Mouse (Mus musculus): ENCODE results near the gene Cyp27a1. TPM values are rescaled to one million over a fixed set of nuclear protein-coding genes. Genes with fewer than 3 reads are reported as not detected.

Gene Cyp27a1
- polyA plus RNA-seq, 1 experiment from 2014 or later = 30.0 TPM

- Histone ChIP-seq H3K4me3 (ENCODE audit: low read depth, low read length) (no peak overlapping the region), H3K9ac (replicated peaks) (no peak overlapping the region), H3K27ac (ENCODE audit: low read depth) (no peak overlapping the region), H3K27me3 (ENCODE audit: insufficient read depth, low read length) (peaks cover 78% of the 10 kb centered on the region), H3K36me3 (replicated peaks; ENCODE audit: insufficient read depth, low read length) (no peaks in the 10 kb centered on the region), H3K4me2 (ENCODE audit: low read depth, low read length) (peak overlapping the region; percentile 61; the same call in 1 of the 2 replicates), H3K4me1 (ENCODE audit: insufficient read depth) (peaks cover 5% of the 10 kb centered on the region; the same call in 1 of the 2 replicates), H3K9me3 (ENCODE audit: low read length) (no peaks in the 10 kb centered on the region)
- no peak for ATAC-seq
- WGBS (ENCODE audit: insufficient replicate concordance) = 3% methylated on average over 33 of the region's 35 CpGs
- TF ChIP-seq CTCF (IDR thresholded peaks at IDR 0.05; ENCODE audit: low read depth) = no peak
- no peak for TF ChIP-seq EP300 (IDR thresholded peaks at IDR 0.05; ENCODE audit: low read depth)
- no peak for DNase-seq
Measured at GRCm38 (mm10) chr1:74770727-74771466, 57.5 kb downstream of the Cyp27a1 start.

- Histone ChIP-seq H3K4me2 (ENCODE audit: low read depth, low read length) (peak overlapping the region; percentile 61), H3K9me3 (ENCODE audit: low read length) (no peaks in the 10 kb centered on the region), H3K9ac (replicated peaks) (no peak overlapping the region), H3K27me3 (ENCODE audit: insufficient read depth, low read length) (peaks cover 78% of the 10 kb centered on the region), H3K4me1 (ENCODE audit: insufficient read depth) (peaks cover 5% of the 10 kb centered on the region; the same call in 1 of the 2 replicates), H3K27ac (ENCODE audit: low read depth) (no peak overlapping the region), H3K36me3 (replicated peaks; ENCODE audit: insufficient read depth, low read length) (no peaks in the 10 kb centered on the region), H3K4me3 (ENCODE audit: low read depth, low read length) (peak overlapping the region; percentile 24)
- DNase-seq = no peak
- no peak for ATAC-seq
- 1% methylated on average over 25 of the region's 26 CpGs for WGBS (ENCODE audit: insufficient replicate concordance)
- TF ChIP-seq EP300 (IDR thresholded peaks at IDR 0.05; ENCODE audit: low read depth) (no peak), CTCF (IDR thresholded peaks at IDR 0.05; ENCODE audit: low read depth) (no peak)
Measured at GRCm38 (mm10) chr1:74771467-74771844, 58.1 kb downstream of the Cyp27a1 start.

GRCm38 (mm10) chr1:74771845-74771930 lies 58.3 kb downstream of the Cyp27a1 start, which contains the start of gene Wnt6:
Wnt6 (plus strand) TSS chr1:74771892.
- H3K4me3 ChIP-seq (ENCODE audit: low read depth, low read length) = peak within 1 kb of the TSS; percentile 24
- H3K36me3 ChIP-seq (replicated peaks; ENCODE audit: insufficient read depth, low read length) = no peaks in the 10 kb centered on the region
- peaks cover 80% of the 10 kb centered on the region for H3K27me3 ChIP-seq (ENCODE audit: insufficient read depth, low read length)
- H3K9ac ChIP-seq (replicated peaks) = no peak within 1 kb of the TSS
- H3K4me1 ChIP-seq (ENCODE audit: insufficient read depth) = peaks cover 5% of the 10 kb centered on the region; the same call in 1 of the 2 replicates
- 3% methylated on average over 4 of the region's 8 CpGs for WGBS (ENCODE audit: insufficient replicate concordance)
- no peak for TF ChIP-seq CTCF (IDR thresholded peaks at IDR 0.05; ENCODE audit: low read depth)
- no peak for TF ChIP-seq EP300 (IDR thresholded peaks at IDR 0.05; ENCODE audit: low read depth)
- DNase-seq = no peak
- no peak for ATAC-seq
- no peaks in the 10 kb centered on the region for H3K9me3 ChIP-seq (ENCODE audit: low read length)
- H3K4me2 ChIP-seq (ENCODE audit: low read depth, low read length) = peak within 1 kb of the TSS; percentile 61
- no peak within 1 kb of the TSS for H3K27ac ChIP-seq (ENCODE audit: low read depth)

DNA sequence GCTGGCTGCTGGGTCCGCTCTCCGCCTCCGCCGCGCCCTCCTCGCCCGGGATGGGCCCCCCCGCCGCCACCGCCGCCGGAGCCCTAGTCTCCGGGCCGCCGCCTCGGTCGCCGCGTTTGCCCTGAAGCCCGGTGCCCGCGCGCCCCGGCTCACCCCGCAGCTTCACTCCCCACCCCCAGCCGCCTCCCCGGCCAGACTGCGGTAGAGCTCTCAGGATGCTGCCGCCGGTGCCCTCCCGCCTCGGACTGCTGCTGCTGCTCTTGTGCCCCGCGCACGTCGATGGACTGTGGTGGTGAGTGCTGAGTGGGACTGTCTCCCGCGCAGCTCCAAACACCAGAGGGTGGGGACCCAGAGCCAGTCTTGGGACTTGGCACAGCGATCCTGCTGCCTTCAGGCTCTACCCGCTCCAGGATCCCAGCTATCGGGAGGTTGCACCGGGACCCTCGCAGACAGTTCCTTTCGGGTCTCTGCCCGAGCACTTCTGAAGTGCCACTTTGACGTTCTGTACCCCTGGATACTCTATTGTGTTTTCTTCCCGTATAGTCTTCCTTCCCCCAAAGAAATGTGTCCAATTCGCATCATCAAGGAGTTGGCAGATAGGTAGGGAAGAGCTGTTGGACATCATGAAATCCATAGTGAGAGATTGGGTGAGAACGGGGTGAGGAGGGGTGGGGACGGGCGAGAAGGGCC lies 58.7 kb downstream of the Cyp27a1 start:
- H3K9me3 ChIP-seq (ENCODE audit: low read length) = no peaks in the 10 kb centered on the region
- H3K9ac ChIP-seq (replicated peaks) = no peak overlapping the region
- H3K4me1 ChIP-seq (ENCODE audit: insufficient read depth) = peaks cover 5% of the 10 kb centered on the region; the same call in 1 of the 2 replicates
- H3K36me3 ChIP-seq (replicated peaks; ENCODE audit: insufficient read depth, low read length) = no peaks in the 10 kb centered on the region
- H3K27me3 ChIP-seq (ENCODE audit: insufficient read depth, low read length) = peaks cover 80% of the 10 kb centered on the region
- H3K4me2 ChIP-seq (ENCODE audit: low read depth, low read length) = peak overlapping the region; percentile 61
- H3K4me3 ChIP-seq (ENCODE audit: low read depth, low read length) = peak overlapping the region; percentile 24
- no peak overlapping the region for H3K27ac ChIP-seq (ENCODE audit: low read depth)
- no peak for DNase-seq
- ATAC-seq = no peak
- WGBS (ENCODE audit: insufficient replicate concordance) = 4% methylated on average over 43 of the region's 51 CpGs
- TF ChIP-seq EP300 (IDR thresholded peaks at IDR 0.05; ENCODE audit: low read depth) (no peak), CTCF (IDR thresholded peaks at IDR 0.05; ENCODE audit: low read depth) (no peak)

- peaks cover 5% of the 10 kb centered on the region; the same call in 1 of the 2 replicates for H3K4me1 ChIP-seq (ENCODE audit: insufficient read depth)
- peak; percentile 77 for DNase-seq
- TF ChIP-seq EP300 (IDR thresholded peaks at IDR 0.05; ENCODE audit: low read depth) (no peak), CTCF (IDR thresholded peaks at IDR 0.05; ENCODE audit: low read depth) (no peak)
- H3K4me3 ChIP-seq (ENCODE audit: low read depth, low read length) = no peak overlapping the region
- WGBS (ENCODE audit: insufficient replicate concordance) = under 1% methylated on average over 15 of the region's 15 CpGs
- peak; percentile 94 for ATAC-seq
- H3K9ac ChIP-seq (replicated peaks) = no peak overlapping the region
- H3K9me3 ChIP-seq (ENCODE audit: low read length) = no peaks in the 10 kb centered on the region
- H3K27me3 ChIP-seq (ENCODE audit: insufficient read depth, low read length) = peaks cover 77% of the 10 kb centered on the region
- no peaks in the 10 kb centered on the region for H3K36me3 ChIP-seq (replicated peaks; ENCODE audit: insufficient read depth, low read length)
- H3K4me2 ChIP-seq (ENCODE audit: low read depth, low read length) = peak overlapping the region; percentile 47
- H3K27ac ChIP-seq (ENCODE audit: low read depth) = no peak overlapping the region
Measured at GRCm38 (mm10) chr1:74773136-74773535, 59.8 kb downstream of the Cyp27a1 start.

DNA sequence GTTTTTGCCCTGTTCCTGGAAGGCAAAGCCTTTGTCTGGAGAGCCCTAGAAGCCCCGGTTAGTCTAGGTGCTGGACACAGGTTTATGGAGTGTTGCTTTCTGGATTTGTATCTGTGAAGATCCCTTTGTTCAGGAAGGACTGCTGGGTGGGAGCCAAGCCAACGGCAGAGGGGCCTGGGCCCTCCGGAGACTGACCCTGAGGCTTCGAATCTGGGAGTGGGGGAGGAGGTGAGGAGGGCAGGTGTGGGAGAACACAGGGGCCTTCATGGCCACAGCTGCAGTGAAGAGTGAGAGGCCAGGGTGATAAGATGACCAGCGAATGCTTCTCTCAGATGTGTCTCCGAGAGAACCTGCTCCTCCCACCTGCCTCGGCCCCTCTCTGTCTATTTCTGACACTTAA lies 60.7 kb downstream of the Cyp27a1 start:
- Histone ChIP-seq H3K9ac (replicated peaks) (no peak overlapping the region), H3K27ac (ENCODE audit: low read depth) (no peak overlapping the region), H3K4me2 (ENCODE audit: low read depth, low read length) (no peak overlapping the region), H3K4me3 (ENCODE audit: low read depth, low read length) (no peak overlapping the region), H3K27me3 (ENCODE audit: insufficient read depth, low read length) (peaks cover 71% of the 10 kb centered on the region), H3K36me3 (replicated peaks; ENCODE audit: insufficient read depth, low read length) (no peaks in the 10 kb centered on the region), H3K9me3 (ENCODE audit: low read length) (no peaks in the 10 kb centered on the region), H3K4me1 (ENCODE audit: insufficient read depth) (peaks cover 5% of the 10 kb centered on the region; the same call in 1 of the 2 replicates)
- 38% methylated on average over 7 of the region's 7 CpGs for WGBS (ENCODE audit: insufficient replicate concordance)
- DNase-seq = no peak
- no peak for ATAC-seq
- no peak for TF ChIP-seq EP300 (IDR thresholded peaks at IDR 0.05; ENCODE audit: low read depth)
- TF ChIP-seq CTCF (IDR thresholded peaks at IDR 0.05; ENCODE audit: low read depth) = no peak
